Mouse (Mus musculus) heart, postnatal 0 days (tissue): ENCODE data around the gene Gm5617.

Experiments used
- CTCF ChIP-seq: IDR thresholded peaks from 2 replicates; pipeline ENCODE4 v1.5.1; 2016; ENCODE audit warnings: antibody characterized with exemption, control low read depth, low read depth
- EP300 ChIP-seq: IDR thresholded peaks from 2 replicates; pipeline ENCODE4 v1.6.1; 2016; ENCODE audit warnings: antibody characterized with exemption, low read depth

- no peak for TF ChIP-seq CTCF
- no peak for TF ChIP-seq EP300
These were observed 7.8 kb downstream of the Gm5617 start for GRCm38 (mm10) chr9:48503001-48503400.
